Mouse (Mus musculus): ENCODE measurements around the gene Cmip.

The Cmip gene

DNA sequence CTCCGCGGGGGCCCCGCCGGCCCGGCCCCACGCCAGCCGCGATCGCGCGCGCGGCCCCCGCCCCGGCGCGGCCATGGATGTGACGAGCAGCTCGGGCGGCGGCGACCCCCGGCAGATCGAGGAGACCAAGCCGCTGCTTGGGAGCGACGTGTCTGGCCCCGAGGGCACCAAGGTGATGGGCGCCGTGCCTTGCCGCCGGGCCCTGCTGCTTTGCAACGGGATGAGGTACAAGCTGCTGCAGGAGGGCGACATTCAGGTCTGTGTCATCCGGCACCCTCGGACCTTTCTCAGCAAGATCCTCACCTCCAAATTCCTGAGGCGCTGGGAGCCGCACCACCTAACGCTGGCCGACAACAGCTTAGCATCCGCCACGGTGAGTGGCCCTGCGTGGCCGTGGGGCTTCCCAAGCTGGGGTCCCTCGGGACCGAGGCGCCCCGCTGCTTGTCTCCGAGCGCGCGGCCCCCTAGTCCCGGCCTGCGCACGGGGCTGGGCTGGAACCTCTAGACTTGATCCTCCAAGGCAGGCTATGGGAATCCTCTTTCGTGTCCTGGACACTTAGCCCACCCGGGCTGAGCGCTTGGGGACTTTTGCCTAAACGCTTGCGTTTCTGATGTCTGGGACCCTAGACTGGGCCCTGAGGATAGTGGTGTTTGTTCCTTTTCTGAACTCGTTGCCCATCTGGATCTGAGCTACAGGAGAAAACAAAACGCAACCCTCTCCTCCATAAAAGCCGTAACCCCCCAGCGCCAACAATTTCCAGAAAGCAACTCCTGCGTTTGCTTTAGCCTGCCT, at the start of gene Cmip:
TSS of gene Cmip (plus strand) at position 36 of the 792 bp plus-strand sequence.
- DNase-seq (ENCODE audit: low spot score in 2 of 2), result peak; percentile 67 to 78

DNA sequence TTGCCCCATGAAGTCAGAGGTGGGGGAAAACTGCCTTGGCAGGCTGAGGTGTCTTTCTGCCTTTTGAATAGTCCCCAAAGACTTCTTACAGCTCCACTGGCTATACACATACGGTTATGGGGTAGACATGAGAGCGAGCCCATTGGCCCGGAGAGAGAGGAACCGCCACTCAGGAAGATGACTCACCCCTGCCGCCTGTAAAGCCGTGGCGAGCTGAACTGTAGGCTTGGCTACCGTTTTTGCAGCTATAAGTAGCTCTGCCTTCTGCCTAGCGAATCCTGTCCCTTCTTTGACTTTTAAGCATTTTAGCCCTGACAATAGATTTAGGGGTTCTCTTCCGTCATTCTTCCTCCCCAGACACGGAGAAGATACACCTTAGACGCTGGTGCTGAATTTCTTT, 47.7 kb upstream of the Cmip start:
- DNase-seq (ENCODE audit: low spot score in 2 of 2), result peak in 1 of 2 experiments; percentile 28

DNA sequence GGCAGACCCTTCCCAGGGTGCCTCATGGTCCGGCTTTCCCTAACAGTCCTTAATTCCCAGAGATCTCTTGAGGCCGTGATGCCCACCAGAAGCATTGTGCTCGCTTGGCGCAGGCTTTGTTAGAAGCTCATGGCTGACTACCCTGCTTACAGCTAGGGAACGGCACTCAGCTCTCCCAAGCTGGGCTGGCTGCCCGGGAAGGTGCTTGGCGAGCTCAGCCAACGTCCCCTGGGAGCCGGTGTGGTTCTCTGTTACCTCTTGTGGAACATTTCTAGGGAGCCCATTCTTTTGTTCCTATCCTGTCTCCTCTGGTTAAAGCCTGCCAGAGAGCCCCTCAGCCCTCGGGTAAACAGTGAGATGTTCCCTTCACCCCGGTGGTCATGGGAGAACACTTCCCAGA, 44.8 kb upstream of the Cmip start:
- DNase-seq (ENCODE audit: low spot score in 2 of 2), result peak in 1 of 2 experiments; percentile 9

DNA sequence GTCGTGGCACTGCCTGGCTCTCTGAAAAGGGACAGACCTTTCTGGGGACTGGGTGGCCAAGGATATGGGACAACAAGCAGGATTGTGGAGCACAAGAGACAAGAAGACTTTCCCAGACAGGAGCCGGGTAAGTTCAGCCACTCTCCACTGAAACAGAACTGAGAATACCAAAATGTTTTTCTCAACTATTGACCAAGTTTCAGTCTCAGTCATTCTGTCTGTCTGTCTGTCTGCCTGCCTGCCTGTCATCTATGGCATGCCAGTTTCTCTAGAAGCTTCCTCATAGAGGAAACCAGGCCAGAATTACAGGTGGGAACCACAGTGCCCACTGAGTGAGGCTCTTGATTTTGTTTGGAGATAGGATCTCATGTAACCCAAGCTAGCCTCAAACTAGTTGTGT, 39.1 kb upstream of the Cmip start:
- no peak for DNase-seq (ENCODE audit: low spot score in 2 of 2)

- no peak for DNase-seq (ENCODE audit: low spot score in 2 of 2)
Observed at GRCm38 (mm10) chr8:117222396-117222795, 34.5 kb upstream of the Cmip start.

GRCm38 (mm10) chr8:117224630-117225029, 32.2 kb upstream of the Cmip start:
- DNase-seq (ENCODE audit: low spot score in 2 of 2), result peak; percentile 89 to 93

GRCm38 (mm10) chr8:117226306-117226705, 30.6 kb upstream of the Cmip start:
- DNase-seq (ENCODE audit: low spot score in 2 of 2), result no peak

DNA sequence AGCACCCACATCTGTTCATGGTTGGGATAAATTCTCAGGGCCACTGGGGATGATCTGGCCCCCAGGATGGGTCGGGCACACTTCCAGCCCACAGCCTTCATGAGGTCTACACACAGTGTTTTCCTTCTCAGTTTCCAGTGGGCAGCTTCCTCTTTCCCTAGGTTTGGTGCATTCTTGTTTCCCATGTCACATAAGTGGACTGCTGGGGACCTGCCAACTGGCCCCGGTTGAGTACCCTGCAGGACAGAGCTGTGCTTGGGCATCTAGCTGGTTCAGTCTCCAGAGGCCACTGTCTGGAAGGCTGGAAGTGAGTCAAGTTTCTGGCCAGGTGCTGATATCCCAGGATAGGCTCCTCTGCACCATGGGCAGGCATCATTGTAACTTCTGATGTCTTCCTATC, 29.5 kb upstream of the Cmip start:
- no peak for DNase-seq (ENCODE audit: low spot score in 2 of 2)

DNA sequence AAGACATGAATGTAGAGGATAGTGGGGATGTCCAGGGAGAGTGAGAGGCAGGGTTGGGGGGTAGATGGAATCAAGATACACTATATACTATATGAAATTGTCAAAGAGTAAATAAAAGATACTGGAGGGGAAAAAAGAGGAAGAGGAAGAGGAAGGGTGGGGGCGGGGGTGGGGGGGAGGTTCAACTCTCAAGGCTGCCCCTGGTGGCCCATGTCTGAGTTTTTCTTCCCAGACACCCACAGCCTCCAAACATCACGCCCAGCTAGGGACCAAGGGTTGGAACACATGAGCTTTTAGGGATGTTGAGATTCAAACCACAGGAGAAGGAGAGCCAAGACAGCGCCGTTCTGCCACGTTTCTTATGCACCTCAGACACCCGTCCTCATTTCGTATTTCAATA, 23.7 kb upstream of the Cmip start:
- no peak for DNase-seq (ENCODE audit: low spot score in 2 of 2)

- DNase-seq (ENCODE audit: low spot score in 2 of 2), result no peak
Observed at GRCm38 (mm10) chr8:117236531-117236930, 20.3 kb upstream of the Cmip start.

- no peak for DNase-seq (ENCODE audit: low spot score in 2 of 2)
Observed at GRCm38 (mm10) chr8:117240326-117240725, 16.5 kb upstream of the Cmip start.

GRCm38 (mm10) chr8:117240841-117241494, 15.9 kb upstream of the Cmip start:
- DNase-seq (ENCODE audit: low spot score in 2 of 2), result no peak

DNA sequence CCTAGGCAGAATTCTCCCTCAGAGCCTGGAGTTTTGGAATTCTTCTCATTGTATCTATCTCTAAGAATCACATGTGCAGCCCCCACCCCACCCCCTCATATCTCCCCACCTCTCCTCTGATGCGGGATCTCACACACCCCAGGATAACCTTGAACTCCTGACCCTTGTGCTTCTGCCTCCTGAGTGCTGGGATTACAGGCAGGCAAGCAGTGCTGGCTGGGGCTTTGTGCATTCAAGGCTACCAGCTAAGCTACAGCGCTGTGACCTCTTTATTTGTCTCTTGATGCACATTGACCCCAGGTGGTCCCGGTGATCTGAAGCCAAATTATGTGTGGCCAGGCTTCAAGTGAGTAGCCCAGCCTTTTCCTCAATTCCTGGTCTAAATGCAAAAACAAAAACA, 15.0 kb upstream of the Cmip start:
- DNase-seq (ENCODE audit: low spot score in 2 of 2), result no peak

DNA sequence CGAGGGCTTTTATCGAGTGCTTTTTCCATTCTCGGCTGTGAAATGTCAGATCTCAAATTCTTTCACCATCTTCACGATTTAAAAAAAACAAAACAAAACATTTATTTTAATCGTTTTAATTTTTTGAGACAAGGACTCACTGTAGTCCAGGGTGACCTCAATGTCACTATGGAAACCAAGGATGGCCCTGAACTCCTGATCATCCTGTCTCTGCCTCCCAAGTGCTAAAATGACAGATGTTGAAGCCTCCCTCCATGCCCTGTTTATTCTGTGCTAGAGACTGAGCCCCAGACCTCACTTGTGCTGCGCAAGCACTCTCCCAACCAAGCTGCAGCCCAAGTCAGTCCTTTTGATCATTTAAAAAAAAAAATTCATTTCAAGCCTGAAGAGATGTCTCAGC, 14.6 kb upstream of the Cmip start:
- no peak for DNase-seq (ENCODE audit: low spot score in 2 of 2)

DNA sequence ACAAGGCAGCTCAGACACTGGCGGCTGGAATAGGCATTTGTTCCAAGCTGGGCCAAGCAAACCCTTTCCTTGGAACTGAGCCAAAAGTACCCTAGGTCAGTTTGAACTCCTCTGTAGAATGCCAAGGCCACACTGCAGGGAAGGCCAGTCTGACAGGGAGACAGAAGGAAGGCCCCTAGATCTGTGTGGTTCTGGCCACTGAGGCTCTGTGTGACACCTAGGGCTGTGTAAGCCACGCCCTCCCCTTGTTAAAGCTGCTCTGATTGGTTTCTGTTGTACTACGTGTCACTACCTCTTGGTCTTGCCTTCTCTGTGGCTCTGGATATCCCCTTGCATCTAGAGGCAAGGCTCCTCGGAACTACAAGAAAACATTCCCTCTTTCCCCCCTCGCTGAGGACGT, 12.3 kb upstream of the Cmip start:
- DNase-seq (ENCODE audit: low spot score in 2 of 2), result no peak

DNA sequence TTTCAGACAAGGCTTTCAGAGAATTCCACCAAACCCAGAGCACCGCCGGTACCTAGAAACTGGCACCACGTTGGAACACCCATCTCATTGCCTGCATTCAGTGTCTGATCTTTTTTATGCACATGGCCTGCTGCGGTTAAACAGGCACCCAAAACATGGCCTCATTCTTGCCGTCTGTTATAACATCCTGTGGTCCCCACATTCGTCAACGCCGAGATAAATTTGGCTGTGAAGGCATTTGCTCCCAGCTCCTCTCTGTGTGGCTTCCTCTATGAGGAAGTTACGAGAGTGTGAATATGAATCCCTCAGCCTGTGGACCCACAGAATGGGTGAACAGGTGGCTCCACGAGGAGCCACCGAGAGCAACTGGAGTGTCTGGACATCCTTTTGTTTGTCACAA, 8.5 kb upstream of the Cmip start:
- DNase-seq (ENCODE audit: low spot score in 2 of 2), result no peak

DNA sequence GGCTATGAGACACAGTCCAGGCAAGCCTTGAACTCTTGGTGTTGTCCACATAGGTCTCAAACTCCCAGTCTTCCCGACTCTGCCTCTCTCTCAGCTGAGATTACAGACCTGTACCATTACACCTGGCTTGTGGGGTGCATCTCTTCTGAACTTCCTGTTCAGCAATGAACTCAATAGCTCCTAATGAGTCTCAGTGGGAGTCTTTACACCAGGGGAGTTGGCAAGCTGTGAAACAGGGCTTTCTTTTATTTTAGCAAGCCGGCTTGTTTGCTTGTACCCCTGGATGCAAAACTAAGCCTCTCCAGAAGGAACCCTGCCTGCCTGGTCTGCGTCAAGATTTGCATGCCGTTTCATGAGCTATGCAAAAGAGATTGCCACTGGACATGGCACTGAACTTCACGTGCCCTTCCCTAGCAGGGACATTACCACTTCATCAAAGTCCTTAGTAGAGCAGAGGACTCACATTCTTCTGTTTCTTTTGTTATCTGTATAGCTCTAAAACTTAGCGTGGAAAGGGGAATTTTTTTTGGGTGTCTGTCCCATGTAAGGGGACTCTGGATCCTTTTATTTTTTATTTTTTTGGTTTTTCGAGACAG, 5.7 kb upstream of the Cmip start:
- DNase-seq (ENCODE audit: low spot score in 2 of 2), result no peak

- no peak for DNase-seq (ENCODE audit: low spot score in 2 of 2)
Observed at GRCm38 (mm10) chr8:117252650-117253049, 4.2 kb upstream of the Cmip start.

DNA sequence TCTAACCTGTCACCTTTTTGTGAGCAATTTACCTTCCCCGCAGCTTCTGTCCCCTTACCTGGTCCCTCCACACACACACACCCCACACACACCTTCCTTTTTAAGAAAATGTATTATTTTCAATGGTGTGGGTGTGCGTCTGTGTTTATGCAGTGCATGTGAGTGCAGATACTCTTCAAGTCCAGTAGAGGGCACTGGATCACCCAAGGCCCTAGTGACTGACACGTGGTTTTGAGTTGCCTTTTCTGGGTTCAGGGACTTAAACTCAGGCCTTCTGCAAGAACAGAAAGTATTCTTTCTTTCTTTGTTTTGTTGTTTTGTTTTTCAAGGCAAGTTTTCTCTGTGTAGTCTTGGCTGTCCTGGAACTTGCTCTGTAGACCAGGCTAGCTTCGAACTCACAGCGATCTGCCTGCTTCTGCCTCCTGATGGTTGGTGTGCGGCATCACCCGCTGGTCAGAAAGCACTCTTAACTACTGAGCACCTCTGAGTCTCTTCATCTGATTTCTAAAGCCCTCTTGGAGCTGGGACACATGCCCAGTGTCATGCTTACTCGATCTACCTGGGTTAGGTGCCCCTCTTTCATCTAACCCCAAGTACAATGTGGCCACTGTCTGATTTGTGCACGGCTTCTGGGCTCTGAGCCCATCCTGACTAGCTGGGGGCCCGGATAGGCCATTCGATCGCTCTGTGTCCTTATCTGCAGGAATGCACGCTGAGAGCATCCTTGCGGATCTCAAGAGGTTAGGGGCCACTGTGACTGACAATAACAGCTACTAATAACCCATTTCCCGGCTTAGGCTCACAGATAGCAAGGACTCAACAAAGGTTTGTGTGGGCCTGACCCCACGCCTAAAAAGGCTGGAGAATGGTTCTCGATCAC, 3.2 kb upstream of the Cmip start:
- peak in 1 of 2 experiments; percentile 62 for DNase-seq (ENCODE audit: low spot score in 2 of 2)

DNA sequence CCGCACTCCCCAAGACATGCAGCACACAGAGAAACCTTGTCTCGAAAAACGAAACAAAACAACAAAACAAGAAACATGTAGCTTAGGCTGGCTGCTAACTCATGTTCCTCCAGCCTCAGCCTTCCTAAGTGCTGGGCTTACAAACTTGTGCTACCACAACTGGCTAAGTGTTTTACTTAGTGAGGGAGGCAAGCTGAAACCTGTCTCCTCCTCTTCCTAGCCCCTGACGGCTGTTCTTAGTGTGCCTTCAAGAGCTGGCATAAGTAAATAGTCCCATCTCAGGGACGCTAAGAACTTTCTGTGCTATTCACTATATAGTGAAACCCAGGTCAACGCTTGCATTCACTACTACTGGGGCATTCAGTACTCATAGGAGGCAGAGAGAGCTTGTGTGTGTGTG, 2.4 kb upstream of the Cmip start:
- DNase-seq (ENCODE audit: low spot score in 2 of 2), result no peak

- DNase-seq (ENCODE audit: low spot score in 2 of 2), result peak; percentile 96
Observed at GRCm38 (mm10) chr8:117256292-117256938, 449 bp upstream of the Cmip start.
